Mouse (Mus musculus) embryonic fibroblast, embryonic 13.5 days (primary cell): ENCODE measurements around the gene Aarsd1.

Source experiments
- CTCF ChIP-seq: IDR thresholded peaks from 2 replicates; pipeline ENCODE4 v1.5.1; 2011; ENCODE audit warnings: mild to moderate bottlenecking, control low read depth, low read length, moderate library complexity, borderline replicate concordance; ENCODE audit not compliant: insufficient read depth
- POLR2A ChIP-seq: IDR thresholded peaks from 2 replicates; pipeline ENCODE4 v1.6.1; 2011; ENCODE audit warnings: low read depth, mild to moderate bottlenecking, control low read depth, low read length, moderate library complexity

DNA sequence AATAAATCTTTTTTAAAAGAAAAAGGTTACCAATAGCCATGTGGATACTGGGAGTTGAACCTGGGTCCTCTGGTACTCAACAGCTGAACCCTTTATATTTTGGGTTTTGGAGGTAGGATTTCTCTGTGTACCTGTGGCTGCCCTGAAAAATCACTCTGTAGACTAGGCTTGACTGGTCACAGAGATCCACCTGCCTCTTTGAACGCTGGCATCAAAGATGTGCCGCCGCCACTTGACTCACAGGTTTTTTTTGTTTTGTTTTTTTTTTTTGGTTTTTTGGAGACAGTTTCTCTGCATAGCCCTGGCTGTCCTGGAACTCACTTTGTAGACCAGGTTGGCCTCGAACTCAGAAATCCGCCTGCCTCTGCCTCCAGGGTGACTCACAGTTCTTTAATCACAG lies 30.4 kb upstream of the Aarsd1 start:
- TF ChIP-seq POLR2A (no peak), CTCF (no peak)
